Mouse (Mus musculus) small intestine, adult 2 months (tissue): ENCODE results near the gene Mb.

Source experiments
- CTCF ChIP-seq: fragments of 200-500 bp; IDR thresholded peaks from 2 replicates; pipeline ENCODE4 v1.5.1; 2012; ENCODE audit warnings: low read depth, mild to moderate bottlenecking, control low read depth, inconsistent platforms, low read length, moderate library complexity, mixed read lengths; ENCODE audit not compliant: insufficient replicate concordance, insufficient read length; ENCODE audit errors: extremely low read depth
- POLR2A ChIP-seq: fragments of 200-500 bp; IDR thresholded peaks from 2 replicates; pipeline ENCODE4 v1.6.1; 2012; ENCODE audit warnings: low read depth, mild to moderate bottlenecking, control low read depth, inconsistent platforms, low read length, moderate library complexity

DNA sequence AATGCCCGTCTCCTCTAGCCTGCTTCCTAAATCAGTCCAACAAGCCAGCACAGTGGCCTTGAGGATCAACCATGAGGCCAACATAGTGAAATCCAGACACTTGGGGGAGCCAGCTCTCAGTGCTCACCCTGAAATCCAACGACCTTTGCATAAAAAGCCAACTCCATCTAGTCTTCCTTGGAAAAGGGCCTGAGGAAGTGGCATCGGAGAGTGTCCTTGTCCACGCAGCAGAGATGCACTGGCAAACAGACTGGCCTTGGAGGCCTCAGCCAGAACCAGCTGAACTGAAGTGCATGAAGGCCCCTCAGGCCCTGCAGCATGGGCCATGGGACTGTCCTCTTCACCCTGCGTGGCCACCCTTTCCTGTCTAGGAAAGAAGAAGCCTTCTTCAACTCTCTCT is 31.0 kb upstream of the Mb start:
- no peak for TF ChIP-seq CTCF
- TF ChIP-seq POLR2A: no peak
